Mouse (Mus musculus): ENCODE measurements around the gene Zbtb12. TPM values are rescaled to one million over a fixed set of nuclear protein-coding genes. Genes with fewer than 3 reads are reported as not detected.
"Not testable (repeated sequence)": the region's sequence is repeated elsewhere in the genome, so short reads cannot be mapped to it uniquely, and the experiment has no call there.

The Zbtb12 gene
- polyA plus RNA-seq (2012; fragmentation: generic; extraction: Trizol) = 10.2 TPM

DNA sequence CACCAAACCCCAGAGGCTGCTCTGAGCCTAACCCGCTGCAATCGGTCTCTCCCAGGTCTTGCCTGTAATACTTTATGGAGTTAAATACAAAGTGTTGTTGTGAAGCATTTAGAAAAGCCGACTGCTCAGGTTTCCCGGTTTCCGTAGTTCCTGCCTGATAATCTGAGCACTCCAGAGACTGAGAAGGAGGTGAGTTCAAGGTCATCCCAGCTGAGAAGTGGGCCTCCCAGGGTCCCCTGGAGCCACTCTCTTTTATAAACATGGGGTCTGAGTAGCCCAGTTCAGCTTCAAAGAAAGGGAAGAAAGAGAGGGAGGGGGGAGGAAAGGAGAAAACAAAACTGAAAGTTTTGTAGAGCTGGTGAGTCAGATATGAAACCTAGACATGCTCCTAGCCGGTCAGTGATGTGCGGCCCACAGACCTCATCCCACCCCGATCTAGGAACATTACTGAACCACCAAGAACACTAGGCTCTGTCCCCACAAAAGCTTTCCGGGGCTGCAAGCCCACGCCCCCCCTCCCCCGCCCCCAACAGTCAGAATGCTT, at the start of gene Zbtb12:
Zbtb12 (plus strand) TSS at position 148 of the 544 bp plus-strand sequence.
- H3K36me3 ChIP-seq (ENCODE audit: control insufficient read depth, insufficient read depth) = no peaks in the 10 kb centered on the region
- no peak for TF ChIP-seq POLR2A (IDR thresholded peaks at IDR 0.05; ENCODE audit: insufficient read length, low read depth)
- no peak within 1 kb of the TSS for H3K4me2 ChIP-seq (ENCODE audit: low read depth)
- H3K79me2 ChIP-seq (ENCODE audit: control insufficient read depth, insufficient read depth) = no peaks in the 10 kb centered on the region
- H3K27me3 ChIP-seq (ENCODE audit: control insufficient read depth, insufficient read depth, insufficient read length) = no peaks in the 10 kb centered on the region
- H3K4me3 ChIP-seq = no peak within 1 kb of the TSS
- H3ac ChIP-seq (ENCODE audit: control insufficient read depth, insufficient read length) = no peak within 1 kb of the TSS

DNA sequence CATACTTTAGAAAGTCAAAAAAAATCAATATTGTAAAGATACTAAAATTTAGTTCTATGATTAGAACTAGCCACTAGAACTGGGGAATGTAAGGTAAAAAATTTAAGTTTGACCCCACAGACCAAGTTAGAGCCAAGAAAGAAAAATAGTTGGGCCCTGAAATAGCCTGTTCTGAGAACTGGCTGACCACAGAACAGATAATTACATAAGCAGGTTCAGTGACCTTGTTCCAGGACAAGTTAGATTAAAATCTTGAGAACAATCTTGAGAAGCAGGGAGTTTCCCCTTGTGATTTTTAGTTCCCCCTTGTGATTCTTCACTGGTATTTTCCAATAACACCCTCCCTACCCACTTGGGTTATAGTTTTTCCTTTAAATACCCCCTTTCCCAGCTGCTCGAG, 48.5 kb upstream of the Zbtb12 start:
- H3ac ChIP-seq (ENCODE audit: control insufficient read depth, insufficient read length); H3K27me3 ChIP-seq (ENCODE audit: control insufficient read depth, insufficient read depth, insufficient read length); H3K4me2 ChIP-seq (ENCODE audit: low read depth); H3K4me3 ChIP-seq: not testable (repeated sequence)
- H3K36me3 ChIP-seq (ENCODE audit: control insufficient read depth, insufficient read depth) = peaks cover 20% of the 10 kb centered on the region
- peaks cover 15% of the 10 kb centered on the region for H3K79me2 ChIP-seq (ENCODE audit: control insufficient read depth, insufficient read depth)

DNA sequence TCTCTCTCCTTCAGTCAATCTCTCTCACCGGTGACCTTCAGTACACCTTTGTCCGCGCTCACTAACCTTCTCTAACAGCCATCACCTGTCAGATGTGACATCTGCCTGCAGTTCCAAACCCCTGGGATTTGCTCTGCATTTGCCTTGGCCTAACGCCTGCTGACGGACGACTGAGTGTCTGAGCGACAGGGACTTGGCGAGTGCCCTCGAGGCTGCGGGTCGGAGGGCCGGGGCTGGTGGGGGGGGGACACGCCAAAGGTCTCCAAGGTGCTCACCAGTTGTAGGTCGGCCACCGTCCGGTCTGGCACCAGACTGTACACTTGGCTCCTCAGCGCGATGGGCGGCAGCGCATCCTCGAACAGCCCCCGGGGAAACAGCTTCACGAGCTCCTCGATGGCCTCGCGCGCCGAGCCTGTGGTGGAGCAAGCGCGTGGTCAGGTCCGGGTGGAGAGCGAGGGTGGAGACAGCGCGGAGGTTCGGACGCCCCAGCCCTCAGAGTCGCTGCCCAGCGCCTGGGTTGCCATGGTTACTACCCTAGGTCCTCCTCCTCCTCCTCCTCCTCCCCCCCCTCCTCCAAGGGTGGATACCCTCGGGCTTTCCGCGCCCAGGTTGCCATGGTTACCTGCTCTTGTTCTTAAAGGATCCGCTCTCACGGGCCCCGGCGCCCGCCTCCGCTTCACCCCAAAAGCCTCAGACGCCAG, 43.0 kb upstream of the Zbtb12 start:
- Histone ChIP-seq H3K4me3 (peak overlapping the region; percentile 96), H3K36me3 (ENCODE audit: control insufficient read depth, insufficient read depth) (no peaks in the 10 kb centered on the region), H3K27me3 (ENCODE audit: control insufficient read depth, insufficient read depth, insufficient read length) (no peaks in the 10 kb centered on the region), H3K79me2 (ENCODE audit: control insufficient read depth, insufficient read depth) (peaks cover 33% of the 10 kb centered on the region), H3K4me2 (ENCODE audit: low read depth) (peak overlapping the region; percentile 95), H3ac (ENCODE audit: control insufficient read depth, insufficient read length) (peak overlapping the region; percentile 12)
- TF ChIP-seq TCF3 (IDR thresholded peaks at IDR 0.05; ENCODE audit: insufficient read length, low read depth) (no peak), TCF12 (IDR thresholded peaks at IDR 0.05; ENCODE audit: insufficient read depth, poor library complexity, severe bottlenecking) (no peak), POLR2A (IDR thresholded peaks at IDR 0.05; ENCODE audit: insufficient read length, low read depth) (peak; percentile 28)

DNA sequence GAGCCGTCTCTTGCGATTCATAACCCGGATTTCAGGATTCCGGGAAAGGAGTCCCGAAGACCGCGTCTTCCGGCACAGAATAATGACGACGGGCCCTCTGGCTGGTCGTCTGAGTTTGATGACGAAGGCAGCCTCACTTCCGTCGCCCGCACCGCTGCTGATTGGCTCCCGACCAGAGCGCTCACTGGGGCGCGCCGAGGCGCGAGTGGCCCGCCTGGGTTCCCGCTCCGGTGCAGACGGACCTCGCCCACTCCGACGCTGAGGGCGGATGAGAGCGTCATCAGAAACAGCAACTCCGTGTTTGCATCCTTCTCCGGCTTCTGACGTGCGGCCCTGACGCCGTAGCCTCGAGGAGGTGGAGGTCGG, 42.4 kb upstream of the Zbtb12 start, which contains the start of the genes Stk19 and Dxo:
Stk19 (minus strand) TSS at position 90 of the 366 bp plus-strand sequence.
Dxo (plus strand) TSS at position 164 of the 366 bp plus-strand sequence.
- Histone ChIP-seq H3ac (ENCODE audit: control insufficient read depth, insufficient read length) (peak within 1 kb of the TSS; percentile 12), H3K36me3 (ENCODE audit: control insufficient read depth, insufficient read depth) (peaks cover 3% of the 10 kb centered on the region), H3K4me3 (peak within 1 kb of the TSS; percentile 96), H3K4me2 (ENCODE audit: low read depth) (peak within 1 kb of the TSS; percentile 95), H3K79me2 (ENCODE audit: control insufficient read depth, insufficient read depth) (peaks cover 33% of the 10 kb centered on the region), H3K27me3 (ENCODE audit: control insufficient read depth, insufficient read depth, insufficient read length) (no peaks in the 10 kb centered on the region)
- TF ChIP-seq E2F4 (IDR thresholded peaks at IDR 0.05; ENCODE audit: insufficient read depth) = peak; percentile 75
- peak; percentile 92 for TF ChIP-seq POLR2A (IDR thresholded peaks at IDR 0.05; ENCODE audit: insufficient read length, low read depth)
- no peak for TF ChIP-seq TCF3 (IDR thresholded peaks at IDR 0.05; ENCODE audit: insufficient read length, low read depth)
- TF ChIP-seq SRF (IDR thresholded peaks at IDR 0.05; ENCODE audit: control insufficient read depth, insufficient read length, low read depth) = peak; percentile 83
- TF ChIP-seq POLR2AphosphoS2 (IDR thresholded peaks at IDR 0.05; ENCODE audit: insufficient read length, low read depth) = peak; percentile 92

DNA sequence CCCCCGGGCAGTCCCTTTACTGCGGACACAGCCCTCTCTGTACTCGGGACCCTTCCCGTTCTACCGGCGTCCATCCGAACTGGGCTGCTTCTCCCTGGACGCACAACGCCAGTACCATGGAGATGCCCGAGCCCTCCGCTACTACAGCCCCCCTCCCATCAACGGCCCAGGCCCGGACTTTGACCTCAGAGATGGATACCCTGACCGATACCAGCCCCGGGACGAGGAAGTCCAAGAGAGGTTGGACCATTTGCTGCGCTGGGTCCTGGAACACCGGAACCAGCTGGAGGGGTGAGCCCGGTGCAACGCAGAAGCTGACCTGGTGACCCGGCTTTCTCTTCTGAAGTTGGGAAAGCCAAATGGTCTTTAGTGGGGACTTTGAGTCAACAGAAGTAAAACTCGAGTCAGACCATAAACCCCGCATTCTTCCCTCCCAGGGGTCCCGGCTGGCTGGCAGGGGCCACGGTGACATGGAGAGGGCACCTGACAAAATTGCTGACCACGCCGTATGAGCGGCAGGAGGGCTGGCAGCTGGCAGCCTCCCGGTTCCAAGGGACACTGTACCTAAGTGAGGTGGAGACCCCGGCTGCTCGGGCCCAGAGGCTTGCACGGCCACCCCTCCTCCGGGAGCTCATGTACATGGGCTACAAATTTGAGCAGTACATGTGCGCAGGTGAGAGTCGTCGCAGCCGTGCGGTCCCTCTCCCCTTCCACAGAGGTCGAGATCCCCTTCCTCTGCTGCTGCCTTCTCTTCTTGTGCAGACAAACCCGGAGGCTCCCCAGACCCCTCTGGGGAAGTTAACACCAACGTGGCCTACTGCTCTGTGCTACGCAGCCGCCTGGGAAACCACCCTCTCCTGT, 41.6 kb upstream of the Zbtb12 start:
- Histone ChIP-seq H3K36me3 (ENCODE audit: control insufficient read depth, insufficient read depth) (peaks cover 5% of the 10 kb centered on the region), H3K79me2 (ENCODE audit: control insufficient read depth, insufficient read depth) (peaks cover 33% of the 10 kb centered on the region), H3K4me3 (peak overlapping the region; percentile 96), H3ac (ENCODE audit: control insufficient read depth, insufficient read length) (peak overlapping the region; percentile 12), H3K27me3 (ENCODE audit: control insufficient read depth, insufficient read depth, insufficient read length) (no peaks in the 10 kb centered on the region), H3K4me2 (ENCODE audit: low read depth) (peak overlapping the region; percentile 79)
- no peak for TF ChIP-seq TCF3 (IDR thresholded peaks at IDR 0.05; ENCODE audit: insufficient read length, low read depth)
- TF ChIP-seq CEBPB (IDR thresholded peaks at IDR 0.05; ENCODE audit: insufficient read depth, poor library complexity, severe bottlenecking) = no peak
- no peak for TF ChIP-seq E2F4 (IDR thresholded peaks at IDR 0.05; ENCODE audit: insufficient read depth)
- no peak for TF ChIP-seq POLR2A (IDR thresholded peaks at IDR 0.05; ENCODE audit: insufficient read length, low read depth)
- TF ChIP-seq POLR2AphosphoS2 (IDR thresholded peaks at IDR 0.05; ENCODE audit: insufficient read length, low read depth) = no peak
- no peak for TF ChIP-seq TCF12 (IDR thresholded peaks at IDR 0.05; ENCODE audit: insufficient read depth, poor library complexity, severe bottlenecking)

DNA sequence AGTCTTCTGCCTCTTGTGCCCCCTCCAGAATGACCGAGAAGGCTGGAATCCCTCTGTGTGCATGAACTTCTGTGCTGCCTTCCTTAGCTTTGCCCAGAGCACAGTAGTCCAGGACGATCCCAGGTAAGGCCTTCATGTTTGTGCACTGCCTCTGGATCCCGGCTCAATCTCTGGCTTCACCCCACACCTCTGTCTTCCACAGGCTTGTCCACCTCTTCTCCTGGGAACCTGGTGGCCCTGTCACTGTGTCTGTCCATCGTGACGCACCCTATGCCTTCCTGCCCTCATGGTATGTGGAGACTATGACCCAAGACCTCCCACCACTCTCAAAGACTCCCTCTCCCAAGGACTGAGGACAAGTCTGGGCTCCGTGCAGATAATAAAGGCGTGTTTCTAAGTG, 40.5 kb upstream of the Zbtb12 start:
- H3K4me2 ChIP-seq (ENCODE audit: low read depth) = no peak overlapping the region
- H3K36me3 ChIP-seq (ENCODE audit: control insufficient read depth, insufficient read depth) = peaks cover 5% of the 10 kb centered on the region
- peaks cover 33% of the 10 kb centered on the region for H3K79me2 ChIP-seq (ENCODE audit: control insufficient read depth, insufficient read depth)
- H3ac ChIP-seq (ENCODE audit: control insufficient read depth, insufficient read length) = no peak overlapping the region
- H3K4me3 ChIP-seq = no peak overlapping the region
- no peak for TF ChIP-seq REST (IDR thresholded peaks at IDR 0.05; ENCODE audit: insufficient read depth, insufficient read length)
- TF ChIP-seq POLR2AphosphoS2 (IDR thresholded peaks at IDR 0.05; ENCODE audit: insufficient read length, low read depth) = no peak
- TF ChIP-seq USF1 (IDR thresholded peaks at IDR 0.05; ENCODE audit: low read depth) = no peak
- no peak for TF ChIP-seq E2F4 (IDR thresholded peaks at IDR 0.05; ENCODE audit: insufficient read depth)
- no peak for TF ChIP-seq MYOG (IDR thresholded peaks at IDR 0.05; ENCODE audit: control insufficient read depth in 1 of 3, insufficient read depth in 1 of 3, insufficient read length in 2 of 3, low read depth in 2 of 3)
- no peak for TF ChIP-seq SRF (IDR thresholded peaks at IDR 0.05; ENCODE audit: control insufficient read depth, insufficient read length, low read depth)
- TF ChIP-seq POLR2A (IDR thresholded peaks at IDR 0.05; ENCODE audit: insufficient read length, low read depth) = no peak
- TF ChIP-seq TCF12 (IDR thresholded peaks at IDR 0.05; ENCODE audit: insufficient read depth, poor library complexity, severe bottlenecking) = no peak
- no peaks in the 10 kb centered on the region for H3K27me3 ChIP-seq (ENCODE audit: control insufficient read depth, insufficient read depth, insufficient read length)
